Mouse (Mus musculus): ENCODE measurements at regions not wholly inside any gene's neighbourhood (a gene's known extent, or its start where the extent isn't known, plus 50 kb on each side); places are given as distances from the start of the nearest gene placed in this dataset.

GRCm38 (mm10) chr7:136169261-136169660 is 453.1 kb upstream of the Mki67 start:
- TF ChIP-seq CTCF (IDR thresholded peaks at IDR 0.05; ENCODE audit: control insufficient read depth, insufficient read depth, insufficient read length) (no peak), USF1 (IDR thresholded peaks at IDR 0.05; ENCODE audit: low read depth) (no peak), CEBPB (IDR thresholded peaks at IDR 0.05; ENCODE audit: low read depth) (no peak), MYOG (IDR thresholded peaks at IDR 0.05; ENCODE audit: control insufficient read depth, extremely low read depth, insufficient read length) (no peak)
